Mouse (Mus musculus) lung, postnatal 0 days (tissue): ENCODE results near the gene Rhd. TPM values are rescaled to one million over a fixed set of nuclear protein-coding genes. Genes with fewer than 3 reads are reported as not detected.

Source experiments
- ATAC-seq: fragments of 200-750 bp; cut with Nextera tagmentation; 2 replicates; pipeline ENCODE4 v1.8.0; 2017; ENCODE audit warnings: moderate library complexity
- DNase-seq: peaks from one replicate; pipeline ENCODE4 v3.0.0-alpha.2; 2016; ENCODE audit warnings: low spot score
- H3K27ac ChIP-seq: fragments of 300-500 bp; sonication (generic); 2 replicates; pipeline ENCODE4 v1.5.1; 2014; ENCODE audit warnings: antibody characterized with exemption, mild to moderate bottlenecking, low read length, mixed read lengths
- H3K27me3 ChIP-seq: fragments of 300-500 bp; sonication (generic); replicated peaks from 2 replicates; pipeline ENCODE4 v1.6.1; 2014; ENCODE audit warnings: low read length, mixed read lengths; ENCODE audit not compliant: insufficient read depth
- H3K36me3 ChIP-seq: fragments of 300-500 bp; sonication (generic); 2 replicates; pipeline ENCODE4 v1.6.1; 2014; ENCODE audit warnings: low read length, mixed read lengths; ENCODE audit not compliant: insufficient read depth
- H3K4me1 ChIP-seq: fragments of 300-500 bp; sonication (generic); 2 replicates; pipeline ENCODE4 v1.6.1; 2014; ENCODE audit warnings: antibody characterized with exemption, low read depth, low read length, mixed read lengths; ENCODE audit not compliant: insufficient read depth
- H3K4me2 ChIP-seq: fragments of 300-500 bp; sonication (generic); replicated peaks from 2 replicates; pipeline ENCODE4 v1.6.1; 2014; ENCODE audit warnings: low read depth, mild to moderate bottlenecking, low read length, moderate library complexity, mixed read lengths
- H3K4me3 ChIP-seq: fragments of 300-500 bp; sonication (generic); 2 replicates; pipeline ENCODE4 v1.5.1; 2014; ENCODE audit warnings: low read depth, low read length
- H3K9ac ChIP-seq: fragments of 300-500 bp; sonication (generic); replicated peaks from 2 replicates; pipeline ENCODE4 v1.6.1; 2014; ENCODE audit warnings: low read depth, mild to moderate bottlenecking
- H3K9me3 ChIP-seq: fragments of 300-500 bp; sonication (generic); 2 replicates; pipeline ENCODE4 v1.6.1; 2016; ENCODE audit warnings: low read length, mixed read lengths
- CTCF ChIP-seq: IDR thresholded peaks from 2 replicates; pipeline ENCODE4 v1.5.1; 2016; ENCODE audit warnings: antibody characterized with exemption, mild to moderate bottlenecking
- EP300 ChIP-seq: IDR thresholded peaks from 2 replicates; pipeline ENCODE4 v1.6.1; 2016; ENCODE audit warnings: antibody characterized with exemption, mild to moderate bottlenecking, control low read depth
- WGBS: fragments of 180-500 bp; shearing (Covaris S2); extraction: QIAGEN DNeasy Blood & Tissue Kit; methylation state at CpG from one replicate; pipeline ENCODE4 v1.1.7; 2014; 5-methylcytosine and 5-hydroxymethylcytosine counted together
- polyA plus RNA-seq: library from polyadenylated mRNA; unstranded; fragments of >200 nt; fragmentation: Nextera tagmentation; extraction: Ambion mirVana; gene quantifications from 2 replicates; pipeline ENCODE4 v1.2.1, GENCODE M21; 2015

The Rhd gene
- polyA plus RNA-seq, 1 experiment from 2014 or later: 2.8 TPM

DNA sequence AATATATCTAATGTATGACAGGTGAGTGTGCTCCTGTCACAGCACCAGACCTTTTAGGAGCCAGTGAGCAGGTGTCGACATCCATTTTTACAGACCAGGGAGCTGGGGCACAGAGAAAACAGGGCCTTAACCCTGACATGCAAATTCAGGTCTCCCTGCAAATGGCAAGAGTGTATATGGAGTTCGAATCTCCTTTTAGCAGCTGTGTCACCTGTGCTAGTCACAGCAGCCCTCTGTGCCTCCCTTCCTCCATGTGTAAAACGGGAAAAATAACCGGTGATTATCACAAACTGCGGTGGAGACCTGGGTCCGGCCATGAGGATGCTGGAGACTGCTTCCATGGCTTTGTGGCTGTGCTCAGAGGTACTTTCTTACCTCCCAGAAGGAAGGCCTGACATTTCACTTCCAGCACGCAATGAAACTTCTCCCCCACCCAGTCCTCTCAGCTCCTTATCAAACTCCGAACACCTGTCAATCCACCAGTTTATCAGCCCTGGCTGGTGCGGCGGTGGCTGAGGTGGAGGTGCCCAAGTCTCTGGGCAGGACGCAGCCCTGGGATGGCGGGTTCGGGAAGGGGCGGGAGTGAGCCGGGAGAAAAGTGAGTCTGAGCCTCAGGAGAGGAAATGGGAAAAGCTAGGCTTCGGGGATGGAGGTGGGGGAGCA lies 4.9 kb downstream of the Rhd start:
- ATAC-seq (peak; percentile 58), DNase-seq (no peak)
- Histone ChIP-seq H3K4me3 (no peak overlapping the region), H3K4me2 (no peak overlapping the region), H3K9me3 (no peaks in the 10 kb centered on the region), H3K27me3 (0 out of 2 replicates have a peak, but pooled peaks cover 3% of the 10 kb centered on the region), H3K36me3 (no peaks in the 10 kb centered on the region), H3K4me1 (no peaks in the 10 kb centered on the region), H3K9ac (no peak overlapping the region), H3K27ac (no peak overlapping the region)
- TF ChIP-seq CTCF: no peak
- 12% methylated on average over 16 of the region's 16 CpGs for WGBS

- Histone ChIP-seq H3K27me3 (0 out of 2 replicates have a peak, but pooled peaks cover 3% of the 10 kb centered on the region), H3K27ac (no peak overlapping the region), H3K4me3 (no peak overlapping the region), H3K9me3 (no peaks in the 10 kb centered on the region), H3K9ac (no peak overlapping the region), H3K36me3 (no peaks in the 10 kb centered on the region), H3K4me1 (no peaks in the 10 kb centered on the region), H3K4me2 (no peak overlapping the region)
- no peak for TF ChIP-seq CTCF
- TF ChIP-seq EP300: no peak
- ATAC-seq: 0 out of 2 replicates have a peak, but pooled peaks have one; percentile 4
- WGBS: 61% methylated on average over 7 of the region's 7 CpGs
- no peak for DNase-seq
Observed at GRCm38 (mm10) chr4:134869815-134870375, 5.6 kb downstream of the Rhd start.

- ATAC-seq: no peak
- Histone ChIP-seq H3K4me2 (no peak overlapping the region), H3K36me3 (no peaks in the 10 kb centered on the region), H3K27ac (no peak overlapping the region), H3K27me3 (0 out of 2 replicates have a peak, but pooled peaks cover 3% of the 10 kb centered on the region), H3K9ac (no peak overlapping the region), H3K4me1 (no peaks in the 10 kb centered on the region), H3K4me3 (no peak overlapping the region), H3K9me3 (no peaks in the 10 kb centered on the region)
- no peak for TF ChIP-seq EP300
- no peak for TF ChIP-seq CTCF
- DNase-seq: no peak
- WGBS: 18% methylated on average over 4 of the region's 4 CpGs
Observed at GRCm38 (mm10) chr4:134871477-134871876, 7.1 kb downstream of the Rhd start.

DNA sequence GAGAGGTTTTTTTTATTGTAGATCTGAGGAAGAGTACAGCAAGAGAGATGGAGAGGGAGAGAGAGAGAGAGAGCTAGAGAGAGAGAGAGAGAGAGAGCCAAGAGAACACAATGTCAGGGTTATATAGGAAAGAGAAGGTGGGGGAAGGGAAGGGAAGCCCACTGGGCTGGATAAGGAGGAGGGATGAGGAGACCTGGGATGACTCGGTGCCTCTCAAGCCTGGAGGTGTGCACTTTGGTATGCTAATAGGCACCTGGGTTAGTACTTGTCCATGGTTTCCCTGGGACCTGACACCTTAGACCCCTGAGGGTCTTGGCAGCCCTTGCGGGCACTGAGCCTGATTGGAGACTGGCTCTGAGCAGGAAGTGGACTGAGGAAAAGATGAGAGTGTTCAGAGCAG lies 7.6 kb downstream of the Rhd start:
- no peaks in the 10 kb centered on the region for H3K36me3 ChIP-seq
- H3K4me2 ChIP-seq: no peak overlapping the region
- H3K4me1 ChIP-seq: no peaks in the 10 kb centered on the region
- 0 out of 2 replicates have a peak, but pooled peaks cover 3% of the 10 kb centered on the region for H3K27me3 ChIP-seq
- ATAC-seq (no peak), DNase-seq (no peak)
- no peaks in the 10 kb centered on the region for H3K9me3 ChIP-seq
- no peak overlapping the region for H3K27ac ChIP-seq
- TF ChIP-seq CTCF (no peak), EP300 (no peak)
- no peak overlapping the region for H3K4me3 ChIP-seq
- WGBS: 40% methylated on average over 2 of the region's 2 CpGs
- no peak overlapping the region for H3K9ac ChIP-seq

- no peaks in the 10 kb centered on the region for H3K4me1 ChIP-seq
- no peak overlapping the region for H3K4me3 ChIP-seq
- H3K9me3 ChIP-seq: no peaks in the 10 kb centered on the region
Observed at GRCm38 (mm10) chr4:134876171-134876570, 11.8 kb downstream of the Rhd start.

GRCm38 (mm10) chr4:134879410-134879981 lies 15.2 kb downstream of the Rhd start:
- Histone ChIP-seq H3K27me3 (no peaks in the 10 kb centered on the region), H3K9me3 (no peaks in the 10 kb centered on the region), H3K4me2 (peak overlapping the region; percentile 41), H3K9ac (no peak overlapping the region), H3K4me3 (no peak overlapping the region), H3K36me3 (no peaks in the 10 kb centered on the region), H3K4me1 (no peaks in the 10 kb centered on the region), H3K27ac (no peak overlapping the region)
- no peak for TF ChIP-seq EP300
- peak; percentile 86 for TF ChIP-seq CTCF
- ATAC-seq: peak; percentile 41; the same call in 1 of the 2 replicates
- DNase-seq: peak; percentile 76
- WGBS: 4% methylated on average over 17 of the region's 17 CpGs

More at GRCm38 (mm10) chr4:134876171-134876570, 11.8 kb downstream of the Rhd start:
- no peak overlapping the region for H3K4me2 ChIP-seq
- no peaks in the 10 kb centered on the region for H3K36me3 ChIP-seq
- ATAC-seq: no peak
- no peak overlapping the region for H3K27ac ChIP-seq
- no peaks in the 10 kb centered on the region for H3K27me3 ChIP-seq
- no peak for TF ChIP-seq CTCF
- TF ChIP-seq EP300: no peak
- 62% methylated on average over 9 of the region's 9 CpGs for WGBS
- no peak for DNase-seq
- H3K9ac ChIP-seq: no peak overlapping the region
